Mouse (Mus musculus) liver, adult 2 months (tissue): Measurements from ENCODE around the gene Spin2c. TPM values are rescaled to one million over a fixed set of nuclear protein-coding genes. Genes with fewer than 3 reads are reported as not detected.

ENCODE experiments used
- DNase-seq: peaks from one replicate; pipeline ENCODE4 v3.0.0-alpha.2; 2011; ENCODE audit warnings: low read depth, low spot score; ENCODE audit errors: extremely low read depth
- H3K27ac ChIP-seq: fragments of 200-500 bp; replicated peaks from 2 replicates; pipeline ENCODE4 v1.5.1; 2012; ENCODE audit warnings: low read depth, mild to moderate bottlenecking, control low read depth, inconsistent platforms, low read length; ENCODE audit not compliant: insufficient read depth
- H3K27me3 ChIP-seq: fragments of 200-500 bp; 2 replicates; pipeline ENCODE4 v1.6.1; 2012; ENCODE audit warnings: mild to moderate bottlenecking, moderate library complexity, low read length, inconsistent platforms; ENCODE audit not compliant: control insufficient read depth, insufficient read depth
- H3K36me3 ChIP-seq: fragments of 200-500 bp; 2 replicates; pipeline ENCODE4 v1.6.1; 2012; ENCODE audit warnings: low read length, inconsistent platforms; ENCODE audit not compliant: control insufficient read depth, insufficient read depth
- H3K4me1 ChIP-seq: fragments of 200-500 bp; 2 replicates; pipeline ENCODE4 v1.6.1; 2011; ENCODE audit warnings: low read length; ENCODE audit not compliant: control insufficient read depth, insufficient read depth
- H3K4me3 ChIP-seq: fragments of 200-500 bp; 2 replicates; pipeline ENCODE4 v1.5.1; 2011; ENCODE audit warnings: low read depth, mild to moderate bottlenecking, control low read depth, low read length, moderate library complexity; ENCODE audit not compliant: insufficient read depth
- H3K79me2 ChIP-seq: fragments of 200-500 bp; 2 replicates; pipeline ENCODE4 v1.6.1; 2012; ENCODE audit warnings: inconsistent platforms, mild to moderate bottlenecking, low read length, moderate library complexity; ENCODE audit not compliant: control insufficient read depth, insufficient read depth
- H3K9ac ChIP-seq: fragments of 200-500 bp; 2 replicates; pipeline ENCODE4 v1.6.1; 2012; ENCODE audit warnings: low read depth, mild to moderate bottlenecking, control low read depth, inconsistent platforms, low read length
- CTCF ChIP-seq: fragments of 200-500 bp; IDR thresholded peaks from 2 replicates; pipeline ENCODE4 v1.5.1; 2011; ENCODE audit warnings: low read depth, low read length, control low read depth
- POLR2A ChIP-seq: fragments of 200-500 bp; IDR thresholded peaks from 2 replicates; pipeline ENCODE4 v1.6.1; 2011; ENCODE audit warnings: low read length, control low read depth; ENCODE audit not compliant: insufficient read depth; ENCODE audit errors: extremely low read depth
- WGBS: fragments of 180-500 bp; shearing (Covaris S2); methylation state at CpG from one replicate; pipeline ENCODE4 v1.1.7; 2018; 5-methylcytosine and 5-hydroxymethylcytosine counted together
- polyA plus RNA-seq: library from polyadenylated mRNA; depleted of rRNA; stranded (reverse); fragments of >200 nt; gene quantifications from 2 replicates; pipeline ENCODE4 v1.2.3, GENCODE M21; 2012; rRNA removed
- total RNA-seq: library from RNA; depleted of rRNA; stranded (reverse); fragments of >200 nt; gene quantifications from 2 replicates; pipeline ENCODE4 v1.2.3, GENCODE M21; 2014; rRNA removed

The Spin2c gene
- total RNA-seq: 0.83 and 1.5 TPM in 2 replicates
- 0.35 and 0.55 TPM in 2 replicates for polyA plus RNA-seq

- Histone ChIP-seq H3K9ac (peak within 1 kb of the TSS; percentile 40), H3K27me3 (no peaks in the 10 kb centered on the region), H3K36me3 (no peaks in the 10 kb centered on the region), H3K79me2 (no peaks in the 10 kb centered on the region), H3K27ac (no peak within 1 kb of the TSS), H3K4me3 (peak within 1 kb of the TSS; percentile 65), H3K4me1 (no peaks in the 10 kb centered on the region; the same call in 1 of the 2 replicates)
- no peak for TF ChIP-seq CTCF
- no peak for TF ChIP-seq POLR2A
- DNase-seq: peak; percentile 13
- WGBS: 2% methylated on average over 23 of the region's 23 CpGs
Observed at GRCm38 (mm10) chrX:153831951-153832561, at the start of gene Spin2c. TSS of gene Spin2c (plus strand) at chrX:153832225.

DNA sequence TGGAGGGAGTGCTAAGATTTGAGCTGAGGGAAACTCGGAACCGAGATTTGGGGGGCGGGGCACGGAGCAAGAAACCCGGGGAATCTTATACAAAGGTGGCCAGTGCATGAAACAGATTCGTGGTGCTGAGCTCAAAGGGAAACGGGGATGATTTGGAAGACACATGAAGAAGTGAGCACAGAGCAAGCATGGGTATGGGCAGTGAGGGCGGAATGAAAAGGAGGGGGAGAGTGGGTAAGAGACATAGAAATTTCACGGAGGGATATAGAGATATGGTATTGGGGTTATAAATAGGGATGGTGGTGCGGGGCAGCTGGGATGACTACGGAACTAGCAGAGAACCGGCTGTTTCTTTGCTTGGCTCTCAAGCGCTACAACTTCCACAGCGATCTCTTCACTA, 581 bp downstream of the Spin2c start:
- H3K27me3 ChIP-seq: no peaks in the 10 kb centered on the region
- no peaks in the 10 kb centered on the region for H3K36me3 ChIP-seq
- peak overlapping the region; percentile 40; the same call in 1 of the 2 replicates for H3K9ac ChIP-seq
- no peak overlapping the region for H3K27ac ChIP-seq
- TF ChIP-seq POLR2A (no peak), CTCF (no peak)
- no peaks in the 10 kb centered on the region for H3K79me2 ChIP-seq
- no peak for DNase-seq
- peak overlapping the region; percentile 65 for H3K4me3 ChIP-seq
- 14% methylated on average over 14 of the region's 14 CpGs for WGBS
- H3K4me1 ChIP-seq: no peaks in the 10 kb centered on the region; the same call in 1 of the 2 replicates

Other genes starting within 250 kb of the Spin2c start
- gene Kctd12b, start 135.8 kb upstream of the Spin2c start, total RNA-seq: 1.4 and 2.1 TPM in 2 replicates
- 0.19 and 0.34 TPM in 2 replicates for gene Kctd12b, start 135.8 kb upstream of the Spin2c start, polyA plus RNA-seq
- gene Nbdy, start 108.6 kb upstream of the Spin2c start, total RNA-seq: 5.1 and 6.2 TPM in 2 replicates
- 3.6 and 4.4 TPM in 2 replicates for gene Nbdy, start 108.6 kb upstream of the Spin2c start, polyA plus RNA-seq
- not detected in 2 replicates for gene Samt1, start 180.4 kb downstream of the Spin2c start, total RNA-seq
- gene Samt1, start 180.4 kb downstream of the Spin2c start, polyA plus RNA-seq: not detected in 2 replicates
- gene 4921511M17Rik, start 201.6 kb downstream of the Spin2c start, total RNA-seq: not detected in 2 replicates
- gene 4921511M17Rik, start 201.6 kb downstream of the Spin2c start, polyA plus RNA-seq: not detected in 2 replicates
- not detected in 2 replicates for gene Gm10057, start 222.8 kb downstream of the Spin2c start, total RNA-seq
- gene Gm10057, start 222.8 kb downstream of the Spin2c start, polyA plus RNA-seq: not detected in 2 replicates